Mouse (Mus musculus): ENCODE measurements around the gene Hk2.

GRCm38 (mm10) chr6:82805894-82806293, 31.6 kb upstream of the Hk2 start:
- TF ChIP-seq CTCF (IDR thresholded peaks at IDR 0.05; ENCODE audit: low read depth) (no peak), EP300 (IDR thresholded peaks at IDR 0.05; ENCODE audit: low read depth) (no peak)
